Mouse (Mus musculus): ENCODE measurements around the gene Igf1r. TPM values are rescaled to one million over a fixed set of nuclear protein-coding genes. Genes with fewer than 3 reads are reported as not detected.

Igf1r gene
- polyA plus RNA-seq, 1 experiment from 2014 or later = 25.2 TPM

- Histone ChIP-seq H3K27me3 (replicated peaks; ENCODE audit: low read depth, poor library complexity, severe bottlenecking) (no peaks in the 10 kb centered on the region), H3K27ac (replicated peaks) (no peak overlapping the region), H3K4me3 (no peak overlapping the region), H3K9me3 (no peaks in the 10 kb centered on the region), H3K4me1 (peaks cover 34% of the 10 kb centered on the region), H3K36me3 (replicated peaks) (0 out of 2 replicates have a peak, but pooled peaks cover 5% of the 10 kb centered on the region)
- 78% methylated on average over 11 of the region's 11 CpGs for WGBS
- DNase-seq (ENCODE audit: low spot score) = no peak
These were observed 187.6 kb downstream of the Igf1r start for GRCm38 (mm10) chr7:68140041-68140807.

GRCm38 (mm10) chr7:68144266-68144665 lies 191.6 kb downstream of the Igf1r start:
- Histone ChIP-seq H3K9me3 (no peaks in the 10 kb centered on the region), H3K27me3 (replicated peaks; ENCODE audit: low read depth, poor library complexity, severe bottlenecking) (no peaks in the 10 kb centered on the region), H3K4me3 (no peak overlapping the region), H3K4me1 (peaks cover 53% of the 10 kb centered on the region), H3K27ac (replicated peaks) (no peak overlapping the region), H3K36me3 (replicated peaks) (no peaks in the 10 kb centered on the region)
- no peak for DNase-seq (ENCODE audit: low spot score)
- WGBS = 78% methylated on average over 6 of the region's 6 CpGs

GRCm38 (mm10) chr7:68148297-68149048 lies 195.8 kb downstream of the Igf1r start:
- no peaks in the 10 kb centered on the region for H3K27me3 ChIP-seq (replicated peaks; ENCODE audit: low read depth, poor library complexity, severe bottlenecking)
- no peaks in the 10 kb centered on the region for H3K36me3 ChIP-seq (replicated peaks)
- peak overlapping the region; percentile 44; the same call in 1 of the 2 replicates for H3K27ac ChIP-seq (replicated peaks)
- peaks cover 66% of the 10 kb centered on the region for H3K4me1 ChIP-seq
- no peaks in the 10 kb centered on the region for H3K9me3 ChIP-seq
- WGBS = 63% methylated on average over 20 of the region's 20 CpGs
- no peak overlapping the region for H3K4me3 ChIP-seq
- no peak for DNase-seq (ENCODE audit: low spot score)

GRCm38 (mm10) chr7:68151892-68152291 lies 199.3 kb downstream of the Igf1r start:
- WGBS = 50% methylated on average over 5 of the region's 5 CpGs
- H3K27ac ChIP-seq (replicated peaks) = no peak overlapping the region
- H3K4me3 ChIP-seq = no peak overlapping the region
- H3K9me3 ChIP-seq = no peaks in the 10 kb centered on the region
- H3K36me3 ChIP-seq (replicated peaks) = no peaks in the 10 kb centered on the region
- peaks cover 81% of the 10 kb centered on the region for H3K4me1 ChIP-seq
- H3K27me3 ChIP-seq (replicated peaks; ENCODE audit: low read depth, poor library complexity, severe bottlenecking) = no peaks in the 10 kb centered on the region
- DNase-seq (ENCODE audit: low spot score) = no peak

- Histone ChIP-seq H3K4me1 (peaks cover 80% of the 10 kb centered on the region), H3K36me3 (replicated peaks) (no peaks in the 10 kb centered on the region), H3K27me3 (replicated peaks; ENCODE audit: low read depth, poor library complexity, severe bottlenecking) (no peaks in the 10 kb centered on the region), H3K4me3 (no peak overlapping the region), H3K9me3 (no peaks in the 10 kb centered on the region), H3K27ac (replicated peaks) (0 out of 2 replicates have a peak overlapping the region, but pooled peaks have one; percentile 48)
- WGBS = 90% methylated on average over 8 of the region's 8 CpGs
- no peak for DNase-seq (ENCODE audit: low spot score)
These were observed 199.8 kb downstream of the Igf1r start for GRCm38 (mm10) chr7:68152458-68152857.

- peaks cover 72% of the 10 kb centered on the region for H3K4me1 ChIP-seq
- no peaks in the 10 kb centered on the region for H3K9me3 ChIP-seq
- WGBS = 81% methylated on average over 8 of the region's 8 CpGs
- DNase-seq (ENCODE audit: low spot score) = no peak
- H3K4me3 ChIP-seq = no peak overlapping the region
- H3K27ac ChIP-seq (replicated peaks) = no peak overlapping the region
- no peaks in the 10 kb centered on the region for H3K36me3 ChIP-seq (replicated peaks)
- no peaks in the 10 kb centered on the region for H3K27me3 ChIP-seq (replicated peaks; ENCODE audit: low read depth, poor library complexity, severe bottlenecking)
These were observed 200.6 kb downstream of the Igf1r start for GRCm38 (mm10) chr7:68153269-68153668.

- WGBS = 57% methylated on average over 7 of the region's 7 CpGs
- no peak overlapping the region for H3K4me3 ChIP-seq
- DNase-seq (ENCODE audit: low spot score) = no peak
- H3K27ac ChIP-seq (replicated peaks) = no peak overlapping the region; the same call in 1 of the 2 replicates
- H3K4me1 ChIP-seq = peaks cover 65% of the 10 kb centered on the region
- H3K9me3 ChIP-seq = no peaks in the 10 kb centered on the region
- no peaks in the 10 kb centered on the region for H3K27me3 ChIP-seq (replicated peaks; ENCODE audit: low read depth, poor library complexity, severe bottlenecking)
- H3K36me3 ChIP-seq (replicated peaks) = 0 out of 2 replicates have a peak, but pooled peaks cover 3% of the 10 kb centered on the region
These were observed 202.0 kb downstream of the Igf1r start for GRCm38 (mm10) chr7:68154588-68154987.

- Histone ChIP-seq H3K4me3 (no peak overlapping the region), H3K27ac (replicated peaks) (no peak overlapping the region), H3K4me1 (peaks cover 49% of the 10 kb centered on the region), H3K27me3 (replicated peaks; ENCODE audit: low read depth, poor library complexity, severe bottlenecking) (no peaks in the 10 kb centered on the region), H3K36me3 (replicated peaks) (peaks cover 10% of the 10 kb centered on the region), H3K9me3 (no peaks in the 10 kb centered on the region)
- no peak for DNase-seq (ENCODE audit: low spot score)
- 60% methylated on average over 13 of the region's 13 CpGs for WGBS
These were observed 207.6 kb downstream of the Igf1r start for GRCm38 (mm10) chr7:68160094-68160791.

GRCm38 (mm10) chr7:68164074-68164473 lies 211.4 kb downstream of the Igf1r start:
- H3K4me1 ChIP-seq = peaks cover 36% of the 10 kb centered on the region
- H3K9me3 ChIP-seq = no peaks in the 10 kb centered on the region
- H3K27ac ChIP-seq (replicated peaks) = no peak overlapping the region
- peaks cover 32% of the 10 kb centered on the region for H3K36me3 ChIP-seq (replicated peaks)
- H3K4me3 ChIP-seq = no peak overlapping the region
- 66% methylated on average over 3 of the region's 3 CpGs for WGBS
- H3K27me3 ChIP-seq (replicated peaks; ENCODE audit: low read depth, poor library complexity, severe bottlenecking) = no peaks in the 10 kb centered on the region
- no peak for DNase-seq (ENCODE audit: low spot score)

- no peaks in the 10 kb centered on the region for H3K9me3 ChIP-seq
- no peak overlapping the region for H3K4me3 ChIP-seq
- no peak for DNase-seq (ENCODE audit: low spot score)
- no peaks in the 10 kb centered on the region for H3K4me1 ChIP-seq
- no peaks in the 10 kb centered on the region for H3K27me3 ChIP-seq (replicated peaks; ENCODE audit: low read depth, poor library complexity, severe bottlenecking)
- H3K36me3 ChIP-seq (replicated peaks) = peaks cover 82% of the 10 kb centered on the region
- no peak overlapping the region for H3K27ac ChIP-seq (replicated peaks)
- 84% methylated on average over 7 of the region's 7 CpGs for WGBS
These were observed 220.1 kb downstream of the Igf1r start for GRCm38 (mm10) chr7:68172776-68173175.

- H3K27me3 ChIP-seq (replicated peaks; ENCODE audit: low read depth, poor library complexity, severe bottlenecking) = no peaks in the 10 kb centered on the region
- DNase-seq (ENCODE audit: low spot score) = no peak
- peaks cover 20% of the 10 kb centered on the region for H3K4me1 ChIP-seq
- whole genome bisulfite sequencing = 94% methylated on average over 1 of the region's 1 CpGs
- peaks cover 56% of the 10 kb centered on the region for H3K36me3 ChIP-seq (replicated peaks)
- no peak overlapping the region for H3K4me3 ChIP-seq
- no peak overlapping the region for H3K27ac ChIP-seq (replicated peaks)
- H3K9me3 ChIP-seq = no peaks in the 10 kb centered on the region
These were observed 227.0 kb downstream of the Igf1r start for GRCm38 (mm10) chr7:68179672-68180071.

- DNase-seq (ENCODE audit: low spot score) = no peak
These were observed 228.5 kb downstream of the Igf1r start for GRCm38 (mm10) chr7:68181104-68181503.

More at GRCm38 (mm10) chr7:68181104-68181503, 228.5 kb downstream of the Igf1r start:
- Histone ChIP-seq H3K27me3 (replicated peaks; ENCODE audit: low read depth, poor library complexity, severe bottlenecking) (no peaks in the 10 kb centered on the region), H3K36me3 (replicated peaks) (peaks cover 59% of the 10 kb centered on the region), H3K4me3 (no peak overlapping the region), H3K9me3 (no peaks in the 10 kb centered on the region), H3K4me1 (peaks cover 20% of the 10 kb centered on the region), H3K27ac (replicated peaks) (no peak overlapping the region)
- WGBS = 66% methylated on average over 1 of the region's 1 CpGs

Data from embryonic facial prominence, embryonic 10.5 days (tissue).